ENCODE assay signal across 21 mouse cellular contexts in the genomic region with DNA sequence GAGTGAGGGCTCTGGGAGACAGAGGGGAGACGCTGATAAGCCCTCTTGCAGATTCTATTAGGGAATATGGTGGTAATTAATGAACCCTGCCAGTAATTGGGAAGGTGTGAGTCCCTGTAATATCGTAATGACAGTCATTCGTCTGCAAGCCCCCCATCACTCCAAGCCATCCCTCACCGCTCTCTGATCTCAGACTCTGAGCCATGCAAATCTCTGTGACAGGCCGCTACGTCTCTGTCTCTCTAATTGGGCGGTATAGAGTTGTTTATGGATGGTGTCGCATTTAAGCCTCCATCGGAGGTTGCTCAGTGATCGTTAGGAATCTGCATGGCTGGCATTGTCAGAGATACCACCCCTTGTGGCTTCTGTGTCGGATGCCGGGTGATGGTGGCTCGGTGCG.
DNase-seq lines count a peak whose midpoint lies in the region; ATAC-seq and TF ChIP-seq lines count a peak whose summit lies in the region.
"Had no signal": no experiment of that assay in that cellular context is flagged by ENCODE, and none has a peak within 500 bp of the region (broad histone marks: within the 10 kb centered on the region; RNA-seq: fewer than 3 reads in every experiment).

No protein-coding gene starts in this region.

- no peak for TF ChIP-seq POLR2A in lung, adult 2 months (IDR thresholded peaks at IDR 0.05; ENCODE audit: borderline replicate concordance, extremely low read depth, low read depth, low read length)

- no peak for ATAC-seq in kidney, embryonic 15.5 days (replicated peaks; ENCODE audit: low FRiP score)
- ATAC-seq in neural tube, embryonic 13.5 days (ENCODE audit: low read depth) = 0 out of 2 replicates have a peak, but pooled peaks have one; percentile 41
- ATAC-seq in neural tube, embryonic 15.5 days (ENCODE audit: low FRiP score) = no peak
- 0 out of 2 replicates have a peak, but pooled peaks have one; percentile 18 for ATAC-seq in hindbrain, embryonic 16.5 days
- ATAC-seq in forebrain, embryonic 14.5 days = no peak
- ATAC-seq: forebrain, embryonic 15.5 days had no signal

- WGBS in kidney, embryonic 15.5 days = 54% methylated on average over 14 of the region's 14 CpGs
- 24% methylated on average over 14 of the region's 14 CpGs for WGBS in neural tube, embryonic 13.5 days
- WGBS in neural tube, embryonic 15.5 days = 23% methylated on average over 14 of the region's 14 CpGs
- 32% methylated on average over 14 of the region's 14 CpGs for WGBS in hindbrain, embryonic 16.5 days
- 82% methylated on average over 14 of the region's 14 CpGs for WGBS in lung, adult 2 months
- 35% methylated on average over 14 of the region's 14 CpGs for WGBS in forebrain, embryonic 14.5 days

- no peaks in the 10 kb centered on the region for H3K36me3 ChIP-seq in kidney, embryonic 15.5 days
- H3K36me3 ChIP-seq in neural tube, embryonic 13.5 days = no peaks in the 10 kb centered on the region
- H3K36me3 ChIP-seq in neural tube, embryonic 15.5 days = no peaks in the 10 kb centered on the region
- no peaks in the 10 kb centered on the region for H3K36me3 ChIP-seq in hindbrain, embryonic 16.5 days (ENCODE audit: control insufficient read depth, insufficient read depth, low read length)
- H3K36me3 ChIP-seq in forebrain, embryonic 14.5 days (ENCODE audit: control insufficient read depth, insufficient read depth, low read length) = no peaks in the 10 kb centered on the region
- H3K36me3 ChIP-seq: embryonic facial prominence, embryonic 15.5 days; forebrain, embryonic 10.5 days; forebrain, embryonic 15.5 days; heart, embryonic 13.5 days had no signal

- H3K9me3 ChIP-seq in kidney, embryonic 15.5 days (replicated peaks) = no peaks in the 10 kb centered on the region
- no peaks in the 10 kb centered on the region for H3K9me3 ChIP-seq in neural tube, embryonic 13.5 days
- H3K9me3 ChIP-seq in neural tube, embryonic 15.5 days (replicated peaks) = no peaks in the 10 kb centered on the region
- H3K9me3 ChIP-seq in hindbrain, embryonic 16.5 days (ENCODE audit: control insufficient read depth, low read length) = no peaks in the 10 kb centered on the region
- H3K9me3 ChIP-seq in forebrain, embryonic 14.5 days (replicated peaks; ENCODE audit: control insufficient read depth, low read length) = no peaks in the 10 kb centered on the region
- H3K9me3 ChIP-seq: embryonic facial prominence, embryonic 15.5 days; forebrain, embryonic 10.5 days; forebrain, embryonic 15.5 days; heart, embryonic 13.5 days had no signal

- peaks cover 47% of the 10 kb centered on the region for H3K4me1 ChIP-seq in kidney, embryonic 15.5 days
- peaks cover 47% of the 10 kb centered on the region for H3K4me1 ChIP-seq in neural tube, embryonic 13.5 days (replicated peaks)
- H3K4me1 ChIP-seq in neural tube, embryonic 15.5 days = peaks cover 34% of the 10 kb centered on the region
- peaks cover 9% of the 10 kb centered on the region for H3K4me1 ChIP-seq in hindbrain, embryonic 16.5 days (ENCODE audit: control insufficient read depth, insufficient read depth, low read depth, low read length)
- H3K4me1 ChIP-seq in lung, adult 2 months (ENCODE audit: control insufficient read depth, insufficient read depth, low read length) = no peaks in the 10 kb centered on the region
- H3K4me1 ChIP-seq in forebrain, embryonic 14.5 days (ENCODE audit: control insufficient read depth, insufficient read depth, low read length) = peaks cover 11% of the 10 kb centered on the region
- H3K4me1 ChIP-seq: heart, embryonic 13.5 days had no signal

- TF ChIP-seq CTCF in lung, adult 2 months (IDR thresholded peaks at IDR 0.05; ENCODE audit: insufficient read depth, low read length) = no peak

- H3K4me2 ChIP-seq in kidney, embryonic 15.5 days = 0 out of 2 replicates have a peak overlapping the region, but pooled peaks have one; percentile 9
- H3K4me2 ChIP-seq in neural tube, embryonic 13.5 days = no peak overlapping the region
- no peak overlapping the region for H3K4me2 ChIP-seq in neural tube, embryonic 15.5 days
- H3K4me2 ChIP-seq in hindbrain, embryonic 16.5 days (ENCODE audit: low read length) = no peak overlapping the region
- no peak overlapping the region for H3K4me2 ChIP-seq in forebrain, embryonic 14.5 days (ENCODE audit: low read length)
- H3K4me2 ChIP-seq: embryonic facial prominence, embryonic 15.5 days; forebrain, embryonic 15.5 days; heart, embryonic 13.5 days had no signal

- H3K27ac ChIP-seq in kidney, embryonic 15.5 days = peak overlapping the region; percentile 32; the same call in 1 of the 2 replicates
- H3K27ac ChIP-seq in neural tube, embryonic 13.5 days (replicated peaks) = peak overlapping the region; percentile 23; the same call in 1 of the 2 replicates
- no peak overlapping the region for H3K27ac ChIP-seq in neural tube, embryonic 15.5 days (replicated peaks)
- no peak overlapping the region for H3K27ac ChIP-seq in hindbrain, embryonic 16.5 days (ENCODE audit: low read depth, low read length)
- no peak overlapping the region for H3K27ac ChIP-seq in forebrain, embryonic 14.5 days (ENCODE audit: low read depth, low read length)
- H3K27ac ChIP-seq: forebrain, embryonic 10.5 days; forebrain, embryonic 15.5 days; heart, embryonic 13.5 days had no signal

- H3K4me3 ChIP-seq in kidney, embryonic 15.5 days (replicated peaks) = no peak overlapping the region
- no peak overlapping the region for H3K4me3 ChIP-seq in neural tube, embryonic 13.5 days
- H3K4me3 ChIP-seq in neural tube, embryonic 15.5 days (replicated peaks) = no peak overlapping the region
- H3K4me3 ChIP-seq in hindbrain, embryonic 16.5 days (ENCODE audit: low read length) = no peak overlapping the region
- no peak overlapping the region for H3K4me3 ChIP-seq in lung, adult 2 months (replicated peaks; ENCODE audit: extremely low read depth, low read depth, low read length)
- no peak overlapping the region for H3K4me3 ChIP-seq in forebrain, embryonic 14.5 days (ENCODE audit: low read depth, low read length)
- H3K4me3 ChIP-seq: embryonic facial prominence, embryonic 15.5 days; erythroblast, embryonic 14.5 days; forebrain, embryonic 10.5 days; forebrain, embryonic 15.5 days; heart, embryonic 13.5 days had no signal

- DNase-seq in kidney, adult 8-10 months = no peak
- no peak for DNase-seq in lung, adult 2 months
- no peak for DNase-seq in forebrain, embryonic 14.5 days (ENCODE audit: low spot score)
- DNase-seq: adrenal gland, adult 8-10 months; adrenal gland, postnatal 36 days; cerebellum, adult 11 months; cerebellum, adult 8-10 months; cerebellum, postnatal 14 days; embryo, embryonic 11 days; gastrocnemius, postnatal 36 days; heart, adult 11 months; heart, postnatal 36 days had no signal

- H3K27me3 ChIP-seq in kidney, embryonic 15.5 days = no peaks in the 10 kb centered on the region
- no peaks in the 10 kb centered on the region for H3K27me3 ChIP-seq in neural tube, embryonic 13.5 days
- no peaks in the 10 kb centered on the region for H3K27me3 ChIP-seq in neural tube, embryonic 15.5 days (replicated peaks)
- no peaks in the 10 kb centered on the region for H3K27me3 ChIP-seq in hindbrain, embryonic 16.5 days (replicated peaks; ENCODE audit: control insufficient read depth, insufficient read depth, low read length)
- H3K27me3 ChIP-seq in forebrain, embryonic 14.5 days (replicated peaks; ENCODE audit: control insufficient read depth, insufficient read depth, low read length) = peaks cover 43% of the 10 kb centered on the region
- H3K27me3 ChIP-seq: embryonic facial prominence, embryonic 15.5 days had no signal

- H3K9ac ChIP-seq in kidney, embryonic 15.5 days = no peak overlapping the region
- 0 out of 2 replicates have a peak overlapping the region, but pooled peaks have one; percentile 8 for H3K9ac ChIP-seq in neural tube, embryonic 13.5 days
- no peak overlapping the region for H3K9ac ChIP-seq in neural tube, embryonic 15.5 days (replicated peaks)
- H3K9ac ChIP-seq in hindbrain, embryonic 16.5 days (ENCODE audit: low read depth, low read length) = no peak overlapping the region
- no peak overlapping the region for H3K9ac ChIP-seq in forebrain, embryonic 14.5 days (ENCODE audit: low read length)
- H3K9ac ChIP-seq: embryonic facial prominence, embryonic 15.5 days; forebrain, embryonic 15.5 days; heart, embryonic 13.5 days had no signal

Comparison
In these comparisons a context has a peak if more than half of its experiments do, and no peak if none do; other contexts are left out.
1. ATAC-seq: peak in neural tube, embryonic 13.5 days (single experiment) and hindbrain, embryonic 16.5 days (single experiment); none in kidney, embryonic 15.5 days (single experiment), neural tube, embryonic 15.5 days (single experiment) and forebrain, embryonic 14.5 days (single experiment).
2. H3K27ac ChIP-seq: peak in kidney, embryonic 15.5 days (single experiment) and neural tube, embryonic 13.5 days (single experiment); none in neural tube, embryonic 15.5 days (single experiment), hindbrain, embryonic 16.5 days (single experiment) and forebrain, embryonic 14.5 days (single experiment).